Mouse (Mus musculus) heart, embryonic 15.5 days (tissue): Measurements from ENCODE around the gene Rps15a. TPM values are rescaled to one million over a fixed set of nuclear protein-coding genes. Genes with fewer than 3 reads are reported as not detected.

ENCODE experiments used
- ATAC-seq: fragments of 200-750 bp; cut with Nextera tagmentation; replicated peaks from 2 replicates; pipeline ENCODE4 v1.8.0; 2017; ENCODE audit warnings: low read depth, moderate TSS enrichment; ENCODE audit not compliant: insufficient number of reproducible peaks, insufficient read depth, low FRiP score
- H3K27ac ChIP-seq: fragments of 300-500 bp; sonication (generic); 2 replicates; pipeline ENCODE4 v1.5.1; 2015; ENCODE audit warnings: mild to moderate bottlenecking, inconsistent platforms
- H3K27me3 ChIP-seq: fragments of 300-500 bp; sonication (generic); 2 replicates; pipeline ENCODE4 v1.6.1; 2015; ENCODE audit warnings: inconsistent platforms
- H3K36me3 ChIP-seq: fragments of 300-500 bp; sonication (generic); 2 replicates; pipeline ENCODE4 v1.6.1; 2015; ENCODE audit warnings: mild to moderate bottlenecking, inconsistent platforms
- H3K4me1 ChIP-seq: fragments of 300-500 bp; sonication (generic); replicated peaks from 2 replicates; pipeline ENCODE4 v1.6.1; 2015; ENCODE audit warnings: inconsistent platforms
- H3K4me2 ChIP-seq: fragments of 300-500 bp; sonication (generic); 2 replicates; pipeline ENCODE4 v1.6.1; 2015; ENCODE audit warnings: inconsistent platforms, mild to moderate bottlenecking, moderate library complexity
- H3K4me3 ChIP-seq: fragments of 300-500 bp; sonication (generic); 2 replicates; pipeline ENCODE4 v1.5.1; 2015; ENCODE audit warnings: mild to moderate bottlenecking, inconsistent platforms
- H3K9ac ChIP-seq: fragments of 300-500 bp; sonication (generic); 2 replicates; pipeline ENCODE4 v1.6.1; 2015; ENCODE audit warnings: mild to moderate bottlenecking, inconsistent platforms
- H3K9me3 ChIP-seq: fragments of 300-500 bp; sonication (generic); replicated peaks from 2 replicates; pipeline ENCODE4 v1.6.1; 2016; ENCODE audit warnings: inconsistent platforms
- WGBS: fragments of 180-500 bp; shearing (Covaris S2); methylation state at CpG from one replicate; pipeline ENCODE4 v1.1.7; 2015; ENCODE audit warnings: mixed read lengths; 5-methylcytosine and 5-hydroxymethylcytosine counted together
- polyA plus RNA-seq: library from polyadenylated mRNA; unstranded; fragments of >200 nt; fragmentation: Nextera tagmentation; extraction: Ambion mirVana; gene quantifications from 2 replicates; pipeline ENCODE4 v1.2.1, GENCODE M21; 2015

Rps15a gene
- polyA plus RNA-seq, 1 experiment from 2014 or later, result 431 TPM

GRCm38 (mm10) chr7:118115533-118115876 is 483 bp downstream of the Rps15a start:
- H3K4me2 ChIP-seq, result peak overlapping the region; percentile 86
- peaks cover 43% of the 10 kb centered on the region for H3K4me1 ChIP-seq
- no peaks in the 10 kb centered on the region for H3K27me3 ChIP-seq
- H3K36me3 ChIP-seq, result peaks cover 63% of the 10 kb centered on the region
- WGBS, result 0% methylated on average over 20 of the region's 20 CpGs
- peak overlapping the region; percentile 91 for H3K9ac ChIP-seq
- peak overlapping the region; percentile 88 for H3K27ac ChIP-seq
- ATAC-seq, result peak; percentile 40
- no peaks in the 10 kb centered on the region for H3K9me3 ChIP-seq
- peak overlapping the region; percentile 68 for H3K4me3 ChIP-seq

- no peak for ATAC-seq
- peak overlapping the region; percentile 91; the same call in 1 of the 2 replicates for H3K9ac ChIP-seq
- no peak overlapping the region for H3K27ac ChIP-seq
- no peaks in the 10 kb centered on the region for H3K27me3 ChIP-seq
- WGBS, result 58% methylated on average over 5 of the region's 5 CpGs
- peak overlapping the region; percentile 86 for H3K4me2 ChIP-seq
- H3K4me3 ChIP-seq, result peak overlapping the region; percentile 68
- H3K9me3 ChIP-seq, result no peaks in the 10 kb centered on the region
- peaks cover 43% of the 10 kb centered on the region for H3K4me1 ChIP-seq
- H3K36me3 ChIP-seq, result peaks cover 63% of the 10 kb centered on the region
Measured at GRCm38 (mm10) chr7:118113541-118114297, 2.3 kb downstream of the Rps15a start.

- peaks cover 41% of the 10 kb centered on the region for H3K4me1 ChIP-seq
- no peak overlapping the region for H3K9ac ChIP-seq
- H3K27me3 ChIP-seq, result no peaks in the 10 kb centered on the region
- no peaks in the 10 kb centered on the region for H3K9me3 ChIP-seq
- 72% methylated on average over 3 of the region's 3 CpGs for WGBS
- 0 out of 2 replicates have a peak overlapping the region, but pooled peaks have one; percentile 3 for H3K4me2 ChIP-seq
- H3K4me3 ChIP-seq, result no peak overlapping the region
- ATAC-seq, result no peak
- H3K36me3 ChIP-seq, result peaks cover 82% of the 10 kb centered on the region
- no peak overlapping the region for H3K27ac ChIP-seq
Measured at GRCm38 (mm10) chr7:118111128-118111527, 4.9 kb downstream of the Rps15a start.

GRCm38 (mm10) chr7:118107671-118108070 is 8.3 kb downstream of the Rps15a start:
- Histone ChIP-seq H3K9me3 (no peaks in the 10 kb centered on the region), H3K4me3 (no peak overlapping the region), H3K9ac (no peak overlapping the region), H3K27ac (no peak overlapping the region), H3K36me3 (peaks cover 79% of the 10 kb centered on the region), H3K27me3 (no peaks in the 10 kb centered on the region), H3K4me1 (peaks cover 16% of the 10 kb centered on the region), H3K4me2 (no peak overlapping the region)
- no peak for ATAC-seq
- WGBS, result 69% methylated on average over 1 of the region's 1 CpGs

- Histone ChIP-seq H3K27ac (no peak overlapping the region), H3K4me3 (no peak overlapping the region), H3K4me1 (no peaks in the 10 kb centered on the region; the same call in 1 of the 2 replicates), H3K9me3 (no peaks in the 10 kb centered on the region), H3K9ac (no peak overlapping the region), H3K4me2 (no peak overlapping the region), H3K27me3 (no peaks in the 10 kb centered on the region), H3K36me3 (peaks cover 49% of the 10 kb centered on the region)
- no peak for ATAC-seq
- 70% methylated on average over 5 of the region's 5 CpGs for WGBS
Measured at GRCm38 (mm10) chr7:118104458-118105052, 11.4 kb downstream of the Rps15a start.

GRCm38 (mm10) chr7:118103462-118104379 is 12.3 kb downstream of the Rps15a start:
- no peak; the same call in 1 of the 2 replicates for ATAC-seq
- Histone ChIP-seq H3K4me1 (no peaks in the 10 kb centered on the region; the same call in 1 of the 2 replicates), H3K36me3 (peaks cover 41% of the 10 kb centered on the region), H3K27me3 (no peaks in the 10 kb centered on the region), H3K4me2 (no peak overlapping the region), H3K9me3 (no peaks in the 10 kb centered on the region), H3K27ac (no peak overlapping the region), H3K9ac (no peak overlapping the region), H3K4me3 (no peak overlapping the region)
- WGBS, result 40% methylated on average over 5 of the region's 5 CpGs

- H3K36me3 ChIP-seq, result peaks cover 32% of the 10 kb centered on the region
- no peak overlapping the region for H3K4me2 ChIP-seq
- no peaks in the 10 kb centered on the region for H3K27me3 ChIP-seq
- H3K27ac ChIP-seq, result no peak overlapping the region
- no peak for ATAC-seq
- H3K4me3 ChIP-seq, result no peak overlapping the region
- 39% methylated on average over 4 of the region's 4 CpGs for WGBS
- H3K9me3 ChIP-seq, result no peaks in the 10 kb centered on the region
- no peaks in the 10 kb centered on the region; the same call in 1 of the 2 replicates for H3K4me1 ChIP-seq
- no peak overlapping the region for H3K9ac ChIP-seq
Measured at GRCm38 (mm10) chr7:118102678-118103461, 13.1 kb downstream of the Rps15a start.

- peaks cover 26% of the 10 kb centered on the region for H3K36me3 ChIP-seq
- H3K4me1 ChIP-seq, result no peaks in the 10 kb centered on the region; the same call in 1 of the 2 replicates
- 41% methylated on average over 4 of the region's 4 CpGs for WGBS
- no peaks in the 10 kb centered on the region for H3K27me3 ChIP-seq
- H3K4me3 ChIP-seq, result no peak overlapping the region
- no peak overlapping the region for H3K27ac ChIP-seq
- no peak for ATAC-seq
- H3K9ac ChIP-seq, result no peak overlapping the region
- no peaks in the 10 kb centered on the region for H3K9me3 ChIP-seq
- H3K4me2 ChIP-seq, result no peak overlapping the region
Measured at GRCm38 (mm10) chr7:118102231-118102630, 13.8 kb downstream of the Rps15a start.

- Histone ChIP-seq H3K9me3 (no peaks in the 10 kb centered on the region), H3K4me1 (no peaks in the 10 kb centered on the region), H3K9ac (no peak overlapping the region), H3K4me2 (no peak overlapping the region), H3K4me3 (no peak overlapping the region), H3K27me3 (no peaks in the 10 kb centered on the region), H3K36me3 (no peaks in the 10 kb centered on the region), H3K27ac (no peak overlapping the region)
- WGBS, result 49% methylated on average over 7 of the region's 7 CpGs
- no peak for ATAC-seq
Measured at GRCm38 (mm10) chr7:118097615-118098014, 18.4 kb downstream of the Rps15a start.

- Histone ChIP-seq H3K27me3 (no peaks in the 10 kb centered on the region), H3K4me1 (no peaks in the 10 kb centered on the region), H3K4me2 (no peak overlapping the region), H3K4me3 (no peak overlapping the region), H3K9me3 (no peaks in the 10 kb centered on the region), H3K36me3 (no peaks in the 10 kb centered on the region), H3K9ac (no peak overlapping the region), H3K27ac (no peak overlapping the region)
- 79% methylated on average over 4 of the region's 4 CpGs for WGBS
- ATAC-seq, result no peak
Measured at GRCm38 (mm10) chr7:118079987-118080386, 36.0 kb downstream of the Rps15a start.
